Mouse (Mus musculus): ENCODE measurements around the gene Ssh1. TPM values are rescaled to one million over a fixed set of nuclear protein-coding genes. Genes with fewer than 3 reads are reported as not detected.

The Ssh1 gene
- polyA plus RNA-seq, 1 experiment from 2014 or later, result 18.8 TPM

DNA sequence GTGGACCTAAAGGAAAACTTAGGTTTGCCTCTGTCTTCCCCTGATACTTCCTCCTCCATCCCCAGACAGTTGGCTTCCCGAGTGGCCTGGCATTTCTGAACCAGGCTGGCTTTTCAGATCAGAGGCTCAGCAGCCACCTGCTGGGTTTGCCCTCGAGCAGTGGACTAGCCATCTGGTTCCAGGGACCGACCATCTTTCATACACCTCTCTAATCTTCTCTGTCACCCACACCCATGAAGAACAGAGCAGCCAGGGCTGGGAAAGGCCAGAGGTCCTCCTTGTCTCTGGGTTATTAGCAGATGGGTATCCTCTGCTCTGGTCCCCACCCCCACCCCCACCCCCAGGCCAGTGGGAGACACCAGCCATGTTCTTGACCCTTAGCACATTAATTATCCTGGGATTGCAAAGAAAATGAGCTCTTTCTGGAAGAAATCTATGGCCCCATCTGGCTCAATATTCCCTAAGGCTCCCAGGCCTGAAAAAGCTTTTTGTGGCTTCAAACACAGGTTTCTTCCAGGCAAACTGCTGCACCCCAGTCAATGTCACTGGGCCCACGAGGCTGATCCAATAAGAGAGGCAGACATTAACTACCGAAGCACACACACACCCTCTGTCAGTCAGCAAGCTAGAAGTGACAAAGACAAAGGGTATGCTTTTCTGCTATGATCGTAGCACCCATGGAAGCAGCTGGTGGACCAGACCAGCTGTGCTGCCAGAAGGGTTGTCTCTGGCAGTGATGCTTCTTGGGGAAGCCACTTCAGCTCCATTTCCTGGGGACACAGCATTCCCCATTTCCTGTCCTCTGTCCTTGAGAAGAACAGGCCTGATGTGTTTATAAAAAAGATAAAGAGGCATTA lies 72.2 kb downstream of the Ssh1 start:
- Histone ChIP-seq H3K9me3 (no peaks in the 10 kb centered on the region), H3K9ac (no peak overlapping the region), H3K27ac (no peak overlapping the region), H3K27me3 (no peaks in the 10 kb centered on the region), H3K36me3 (no peaks in the 10 kb centered on the region), H3K4me3 (no peak overlapping the region), H3K4me2 (no peak overlapping the region), H3K4me1 (peaks cover 15% of the 10 kb centered on the region)
- WGBS, result 16% methylated on average over 6 of the region's 6 CpGs
- ATAC-seq (ENCODE audit: insufficient number of reproducible peaks, insufficient read depth, low FRiP score, low TSS enrichment, low read depth), result no peak

DNA sequence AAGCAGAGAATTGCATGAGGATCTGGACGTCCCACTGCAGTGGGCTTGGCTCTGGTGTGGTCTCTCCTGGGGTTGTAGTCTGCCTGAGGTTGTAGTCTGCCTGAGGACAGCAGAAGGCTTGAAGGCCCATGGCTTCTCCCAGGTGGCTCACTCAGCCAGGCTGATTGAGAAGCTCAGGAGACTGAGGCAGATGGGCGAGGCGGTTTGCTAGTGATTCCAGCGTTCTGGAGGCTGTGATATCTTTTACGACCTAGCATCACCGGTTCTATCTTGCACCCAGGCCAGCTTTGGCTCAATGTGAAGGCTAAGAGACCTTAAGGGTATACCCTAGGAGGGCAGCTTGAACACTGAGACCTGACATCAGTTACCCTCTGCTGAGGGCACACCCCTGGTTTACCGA lies 74.6 kb downstream of the Ssh1 start:
- Histone ChIP-seq H3K9ac (peak overlapping the region; percentile 6; the same call in 1 of the 2 replicates), H3K27me3 (no peaks in the 10 kb centered on the region), H3K27ac (no peak overlapping the region; the same call in 1 of the 2 replicates), H3K4me3 (no peak overlapping the region), H3K4me1 (peaks cover 15% of the 10 kb centered on the region), H3K9me3 (no peaks in the 10 kb centered on the region), H3K36me3 (no peaks in the 10 kb centered on the region), H3K4me2 (no peak overlapping the region)
- WGBS, result 76% methylated on average over 7 of the region's 7 CpGs
- no peak for ATAC-seq (ENCODE audit: insufficient number of reproducible peaks, insufficient read depth, low FRiP score, low TSS enrichment, low read depth)

DNA sequence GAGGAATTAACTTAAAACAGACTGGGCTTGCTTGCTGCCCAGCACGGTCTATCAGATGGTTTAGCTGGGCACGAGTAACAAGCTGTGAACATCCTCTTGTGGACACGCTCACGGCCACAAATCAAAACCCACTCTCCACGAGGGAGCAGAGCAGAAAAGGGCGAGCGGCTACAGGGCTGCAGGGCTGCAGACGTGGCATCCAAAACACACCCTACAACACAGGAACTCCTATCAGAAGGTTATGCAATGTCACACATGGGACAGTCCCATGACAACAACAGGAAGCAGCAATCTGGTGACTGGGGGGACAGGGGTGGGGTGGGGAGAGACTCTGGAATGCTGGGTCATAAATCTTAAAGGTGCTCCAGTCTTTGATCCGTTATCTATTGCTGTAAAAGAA lies 75.0 kb downstream of the Ssh1 start:
- H3K4me2 ChIP-seq, result no peak overlapping the region
- peaks cover 15% of the 10 kb centered on the region for H3K4me1 ChIP-seq
- H3K27ac ChIP-seq, result peak overlapping the region; percentile 72; the same call in 1 of the 2 replicates
- H3K27me3 ChIP-seq, result no peaks in the 10 kb centered on the region
- WGBS, result 33% methylated on average over 9 of the region's 9 CpGs
- no peak for ATAC-seq (ENCODE audit: insufficient number of reproducible peaks, insufficient read depth, low FRiP score, low TSS enrichment, low read depth)
- no peaks in the 10 kb centered on the region for H3K9me3 ChIP-seq
- no peak overlapping the region for H3K4me3 ChIP-seq
- peak overlapping the region; percentile 6; the same call in 1 of the 2 replicates for H3K9ac ChIP-seq
- no peaks in the 10 kb centered on the region for H3K36me3 ChIP-seq

DNA sequence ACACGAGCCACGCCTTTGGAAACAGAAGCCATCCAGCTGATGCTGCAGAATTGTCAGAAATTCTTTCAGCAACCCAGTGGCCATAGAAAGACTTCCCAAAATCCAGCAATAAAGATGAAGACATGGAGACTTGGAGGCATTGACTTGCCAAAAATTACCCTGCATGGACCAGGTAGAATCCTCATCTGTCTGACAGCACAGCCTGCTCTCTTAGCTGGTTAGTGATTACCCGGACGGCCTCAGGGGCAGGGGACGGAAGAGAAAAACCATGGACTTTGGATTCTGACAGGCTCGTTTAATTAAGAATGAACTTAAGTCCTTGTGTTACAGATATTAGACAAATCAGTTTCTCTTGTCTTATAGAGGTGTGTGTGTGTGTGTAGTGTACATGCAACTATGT lies 83.0 kb downstream of the Ssh1 start:
- ATAC-seq (ENCODE audit: insufficient number of reproducible peaks, insufficient read depth, low FRiP score, low TSS enrichment, low read depth), result no peak
- Histone ChIP-seq H3K4me1 (peaks cover 24% of the 10 kb centered on the region), H3K9ac (no peak overlapping the region), H3K27me3 (no peaks in the 10 kb centered on the region), H3K9me3 (no peaks in the 10 kb centered on the region), H3K4me3 (no peak overlapping the region), H3K4me2 (no peak overlapping the region), H3K36me3 (no peaks in the 10 kb centered on the region), H3K27ac (no peak overlapping the region)
- 48% methylated on average over 6 of the region's 6 CpGs for WGBS

DNA sequence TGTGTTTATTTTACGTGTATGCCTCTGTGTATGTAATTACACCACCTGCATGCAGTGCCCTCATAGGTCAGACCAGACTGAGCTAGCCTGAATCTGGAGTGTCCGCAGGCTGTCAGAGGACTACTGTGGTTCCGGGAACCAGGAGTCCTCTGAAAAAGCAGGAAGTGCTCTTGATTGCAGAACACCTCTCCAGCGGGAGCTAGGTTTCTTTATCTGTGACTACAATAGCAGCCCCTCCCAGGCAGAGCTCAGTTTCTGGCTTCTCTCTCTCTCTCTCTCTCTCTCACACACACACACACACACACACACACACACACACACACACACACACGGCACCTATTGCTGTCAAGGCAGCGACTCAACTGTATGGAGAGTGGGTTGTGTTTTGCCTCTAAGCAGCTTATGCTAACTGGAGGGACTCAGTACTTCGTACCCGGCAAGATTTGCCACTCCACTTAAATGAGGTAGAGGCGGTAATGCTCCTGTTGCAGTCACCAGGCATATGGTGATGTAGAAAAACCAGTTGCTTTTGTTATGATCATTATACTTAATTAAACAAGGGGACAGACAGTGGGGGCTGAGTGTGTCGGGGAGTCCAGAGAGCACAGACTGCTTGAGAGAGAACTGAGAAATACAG lies 83.5 kb downstream of the Ssh1 start:
- peaks cover 30% of the 10 kb centered on the region for H3K4me1 ChIP-seq
- H3K9me3 ChIP-seq, result no peaks in the 10 kb centered on the region
- no peak overlapping the region for H3K27ac ChIP-seq
- no peak for ATAC-seq (ENCODE audit: insufficient number of reproducible peaks, insufficient read depth, low FRiP score, low TSS enrichment, low read depth)
- no peaks in the 10 kb centered on the region for H3K36me3 ChIP-seq
- WGBS, result 29% methylated on average over 10 of the region's 10 CpGs
- no peaks in the 10 kb centered on the region for H3K27me3 ChIP-seq
- H3K4me3 ChIP-seq, result no peak overlapping the region
- no peak overlapping the region for H3K4me2 ChIP-seq
- no peak overlapping the region for H3K9ac ChIP-seq

DNA sequence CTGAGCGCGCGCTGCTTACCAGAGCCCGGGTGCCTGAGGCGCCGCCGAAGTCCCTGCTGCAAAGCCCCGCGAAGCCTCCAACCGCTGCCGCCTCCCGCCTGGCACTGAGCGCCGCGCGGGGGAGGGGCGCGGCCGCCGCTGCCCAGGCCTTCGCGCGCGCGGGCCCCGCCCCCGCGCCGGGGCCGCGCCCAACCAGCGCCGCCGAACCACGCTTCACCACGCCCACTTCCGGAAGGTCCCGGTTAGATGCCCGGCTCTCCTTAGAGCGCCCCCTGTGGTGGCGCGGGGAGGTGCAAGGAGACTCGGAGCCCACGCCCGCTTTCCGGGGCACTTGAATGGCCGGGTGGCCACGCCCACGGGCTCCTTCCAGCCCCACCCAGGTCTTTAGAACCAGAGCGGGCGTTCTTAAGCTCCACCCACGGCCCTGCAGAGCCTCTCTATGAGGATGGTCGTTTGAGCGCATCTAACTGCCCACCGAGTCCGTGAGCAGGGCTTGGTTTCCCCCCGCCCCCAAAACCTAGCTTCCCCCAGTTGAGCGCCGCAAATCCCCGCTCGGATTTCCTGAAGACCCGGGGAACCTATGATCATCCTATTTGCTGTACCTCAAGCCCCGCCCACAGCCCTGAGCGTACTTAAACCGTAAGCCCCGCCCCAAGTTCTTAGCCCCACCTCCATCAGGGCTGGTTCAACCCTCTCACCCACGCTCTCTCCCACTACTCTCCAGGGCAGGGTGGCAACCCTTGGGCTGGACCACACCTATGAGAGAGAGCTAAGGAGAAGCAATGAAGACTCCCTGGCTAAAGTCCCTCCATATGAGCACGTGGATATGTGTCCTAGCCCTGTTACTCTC lies 84.9 kb downstream of the Ssh1 start, which contains the start of gene Coro1c:
Gene Coro1c (minus strand): TSS at position 167 of the 850 bp plus-strand sequence.
- H3K27ac ChIP-seq, result peak within 1 kb of the TSS; percentile 93
- ATAC-seq (ENCODE audit: insufficient number of reproducible peaks, insufficient read depth, low FRiP score, low TSS enrichment, low read depth), result peak; percentile 85
- peak within 1 kb of the TSS; percentile 98 for H3K4me3 ChIP-seq
- peak within 1 kb of the TSS; percentile 91 for H3K9ac ChIP-seq
- peak within 1 kb of the TSS; percentile 70 for H3K4me2 ChIP-seq
- WGBS, result 1% methylated on average over 67 of the region's 68 CpGs
- no peaks in the 10 kb centered on the region for H3K36me3 ChIP-seq
- H3K9me3 ChIP-seq, result no peaks in the 10 kb centered on the region
- H3K4me1 ChIP-seq, result peaks cover 35% of the 10 kb centered on the region
- no peaks in the 10 kb centered on the region for H3K27me3 ChIP-seq

DNA sequence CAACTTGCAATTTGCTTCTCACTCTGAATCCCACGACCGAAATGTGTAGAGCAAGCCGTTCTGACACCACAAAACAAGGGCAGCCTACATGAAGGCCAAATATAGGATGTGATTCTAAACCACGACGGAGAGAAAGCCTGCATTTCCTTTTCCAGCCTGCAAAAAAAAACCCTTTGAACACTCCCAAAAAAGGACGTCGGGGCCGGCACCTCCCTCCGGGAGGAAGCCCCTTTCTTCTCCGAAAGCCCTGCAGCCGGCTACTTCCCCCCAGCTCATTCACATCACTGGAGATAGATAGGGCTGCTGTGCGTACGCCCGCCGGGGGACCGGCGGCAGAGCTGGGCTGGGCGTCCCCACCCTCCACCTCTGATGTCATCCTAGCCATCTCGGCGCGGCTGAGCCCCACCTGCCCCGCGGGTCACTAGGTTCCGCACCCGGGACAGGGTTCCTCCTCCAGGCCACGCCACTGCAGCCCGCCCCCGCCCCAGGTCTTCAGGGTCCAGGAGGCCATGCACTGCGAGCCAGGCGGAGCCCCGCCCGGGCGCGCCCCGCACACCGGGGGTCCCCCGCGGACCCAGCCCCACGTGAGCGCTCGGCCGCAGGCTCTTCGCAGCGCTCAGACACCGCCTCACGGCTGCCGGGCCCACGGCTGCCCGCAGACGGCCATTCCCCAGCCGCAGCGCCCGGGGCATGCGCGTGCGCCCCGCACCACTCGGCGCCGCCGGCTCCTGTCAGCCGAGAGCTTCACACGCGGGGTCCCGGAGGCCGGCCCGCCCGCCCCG lies 85.7 kb downstream of the Ssh1 start:
- ATAC-seq (ENCODE audit: insufficient number of reproducible peaks, insufficient read depth, low FRiP score, low TSS enrichment, low read depth), result peak; percentile 16

DNA sequence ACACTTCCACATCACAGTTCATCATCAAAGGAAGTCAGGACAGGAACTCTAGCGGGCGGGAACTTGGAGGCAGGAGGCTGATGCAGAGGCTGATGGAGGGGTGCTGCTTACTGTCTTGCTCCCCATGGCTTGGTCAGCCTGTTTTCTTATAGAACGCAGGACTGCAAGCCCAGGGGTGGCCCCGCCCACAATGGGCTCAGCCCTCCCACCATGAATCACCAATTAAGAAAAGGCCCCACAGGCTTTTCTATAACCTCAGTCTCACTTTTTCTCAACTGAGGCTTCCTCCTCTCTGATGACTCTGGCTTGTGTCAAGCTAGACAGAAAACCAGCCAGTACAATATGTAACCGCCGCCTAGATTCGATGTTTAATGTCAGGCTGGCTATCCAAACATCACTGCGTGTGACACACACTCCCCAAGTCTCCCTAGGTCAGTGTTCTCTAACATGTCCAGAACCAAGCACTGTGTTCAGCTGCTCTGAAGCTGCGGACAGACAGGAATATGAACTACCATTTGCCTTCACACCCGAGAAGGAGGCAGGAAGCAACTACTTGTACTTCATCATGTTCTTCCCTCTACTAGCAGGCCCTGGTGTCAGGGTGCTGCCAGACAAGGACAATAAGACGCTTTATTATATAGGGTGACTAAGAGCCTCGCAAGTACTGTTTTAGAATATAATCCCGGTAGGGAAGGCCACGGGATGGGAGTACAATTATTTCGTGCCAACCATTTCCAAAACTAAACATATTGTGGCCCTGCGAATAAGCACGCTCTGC lies 86.5 kb downstream of the Ssh1 start:
- WGBS, result 17% methylated on average over 17 of the region's 17 CpGs

More for the DNA sequence above, 85.7 kb downstream of the Ssh1 start:
- Histone ChIP-seq H3K27me3 (no peaks in the 10 kb centered on the region), H3K27ac (peak overlapping the region; percentile 93), H3K4me1 (peaks cover 35% of the 10 kb centered on the region), H3K36me3 (no peaks in the 10 kb centered on the region), H3K9ac (peak overlapping the region; percentile 91), H3K4me3 (peak overlapping the region; percentile 98), H3K9me3 (no peaks in the 10 kb centered on the region), H3K4me2 (peak overlapping the region; percentile 70)
- WGBS, result under 1% methylated on average over 66 of the region's 69 CpGs

DNA sequence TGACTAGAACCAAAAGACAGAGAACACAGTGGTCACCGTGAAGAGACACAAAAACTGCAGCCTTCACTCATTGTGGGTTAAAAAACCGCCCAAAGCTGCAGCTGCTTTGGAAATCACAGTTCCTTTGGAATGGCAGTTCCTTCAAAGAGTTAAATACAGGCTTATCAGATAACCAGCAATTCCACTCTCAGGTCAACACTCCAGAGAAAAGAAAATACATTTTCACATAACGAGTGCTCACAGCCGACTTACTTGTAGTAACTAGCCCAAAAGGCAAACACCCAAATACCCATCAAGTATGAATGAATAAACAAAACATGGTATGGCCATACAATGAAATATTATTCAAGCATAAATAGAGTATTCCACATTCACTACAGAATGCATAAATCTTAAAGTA lies 88.7 kb downstream of the Ssh1 start:
- Histone ChIP-seq H3K36me3 (no peaks in the 10 kb centered on the region), H3K9me3 (no peaks in the 10 kb centered on the region), H3K27ac (0 out of 2 replicates have a peak overlapping the region, but pooled peaks have one; percentile 5), H3K4me2 (no peak overlapping the region), H3K9ac (no peak overlapping the region), H3K4me1 (peaks cover 42% of the 10 kb centered on the region), H3K27me3 (no peaks in the 10 kb centered on the region), H3K4me3 (no peak overlapping the region)
- no peak for ATAC-seq (ENCODE audit: insufficient number of reproducible peaks, insufficient read depth, low FRiP score, low TSS enrichment, low read depth)
- WGBS, result 34% methylated on average over 4 of the region's 4 CpGs

More for the DNA sequence above, 86.5 kb downstream of the Ssh1 start:
- H3K27me3 ChIP-seq, result no peaks in the 10 kb centered on the region
- peak overlapping the region; percentile 91 for H3K9ac ChIP-seq
- ATAC-seq (ENCODE audit: insufficient number of reproducible peaks, insufficient read depth, low FRiP score, low TSS enrichment, low read depth), result no peak
- peak overlapping the region; percentile 70 for H3K4me2 ChIP-seq
- no peaks in the 10 kb centered on the region for H3K9me3 ChIP-seq
- peaks cover 35% of the 10 kb centered on the region for H3K4me1 ChIP-seq
- peak overlapping the region; percentile 98 for H3K4me3 ChIP-seq
- H3K36me3 ChIP-seq, result no peaks in the 10 kb centered on the region
- peak overlapping the region; percentile 93 for H3K27ac ChIP-seq

DNA sequence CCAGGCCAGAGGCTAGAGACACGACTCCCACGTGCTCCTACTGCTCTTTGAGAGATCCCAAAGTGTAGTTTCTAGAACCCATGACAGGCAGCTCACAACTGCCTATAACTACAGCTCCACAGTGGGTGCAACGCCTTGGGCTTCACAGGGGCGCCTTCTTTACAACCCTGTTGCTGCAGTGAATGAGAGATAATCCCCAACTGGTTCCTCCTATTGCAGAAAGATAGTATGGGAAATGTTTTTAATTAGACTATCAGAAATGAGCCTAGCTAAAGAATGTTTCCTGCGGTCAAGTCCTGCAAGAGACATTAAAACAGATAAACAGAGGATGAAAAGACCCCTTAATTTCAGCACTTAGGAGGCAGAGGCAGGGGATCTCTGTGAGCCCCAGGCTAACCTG lies 90.7 kb downstream of the Ssh1 start:
- Histone ChIP-seq H3K27me3 (no peaks in the 10 kb centered on the region), H3K9me3 (no peaks in the 10 kb centered on the region), H3K9ac (no peak overlapping the region), H3K27ac (no peak overlapping the region), H3K36me3 (no peaks in the 10 kb centered on the region), H3K4me2 (no peak overlapping the region), H3K4me3 (no peak overlapping the region), H3K4me1 (peaks cover 38% of the 10 kb centered on the region)
- 71% methylated on average over 5 of the region's 5 CpGs for WGBS
- ATAC-seq (ENCODE audit: insufficient number of reproducible peaks, insufficient read depth, low FRiP score, low TSS enrichment, low read depth), result no peak
